Mouse (Mus musculus) limb, embryonic 11.5 days (tissue): ENCODE data around the gene Chil4. TPM values are rescaled to one million over a fixed set of nuclear protein-coding genes. Genes with fewer than 3 reads are reported as not detected.

Source experiments
- polyA plus RNA-seq: library from polyadenylated mRNA; unstranded; fragments of >200 nt; fragmentation: Nextera tagmentation; extraction: Ambion mirVana; gene quantifications from 2 replicates; pipeline ENCODE4 v1.2.1, GENCODE M21; 2014

Chil4 gene
- polyA plus RNA-seq, 1 experiment from 2014 or later: not detected

Other genes starting within 250 kb of the Chil4 start
- 2.5 and 2.8 TPM in 2 replicates for gene Ovgp1, start 245.8 kb downstream of the Chil4 start, polyA plus RNA-seq
- not detected in 2 replicates for gene Pifo, start 204.9 kb downstream of the Chil4 start, polyA plus RNA-seq
- gene Chil5, start 186.7 kb downstream of the Chil4 start, polyA plus RNA-seq: not detected in 2 replicates
- gene Chia1, start 106.3 kb downstream of the Chil4 start, polyA plus RNA-seq: not detected in 2 replicates
- not detected in 2 replicates for gene Chil3, start 51.9 kb downstream of the Chil4 start, polyA plus RNA-seq
- gene Chil6, start 186.7 kb upstream of the Chil4 start, polyA plus RNA-seq: not detected in 2 replicates